Mouse (Mus musculus): Measurements from ENCODE around the gene Gm28048. TPM values are rescaled to one million over a fixed set of nuclear protein-coding genes. Genes with fewer than 3 reads are reported as not detected.

Gene Gm28048
- polyA plus RNA-seq, 1 experiment: not detected

- Histone ChIP-seq H3K4me3 (replicated peaks) (no peak overlapping the region), H3K27me3 (replicated peaks) (no peaks in the 10 kb centered on the region), H3K36me3 (replicated peaks; ENCODE audit: low read length) (no peaks in the 10 kb centered on the region), H3K4me1 (peaks cover 47% of the 10 kb centered on the region), H3K9me3 (no peaks in the 10 kb centered on the region)
- TF ChIP-seq GATA1 (IDR thresholded peaks at IDR 0.05; ENCODE audit: borderline replicate concordance, low read length) (no peak), FLI1 (IDR thresholded peaks at IDR 0.05; ENCODE audit: low read length) (no peak)
Measured at GRCm38 (mm10) chr11:22931320-22931905, 50.5 kb downstream of the Gm28048 start.

GRCm38 (mm10) chr11:22930129-22930528 lies 51.8 kb downstream of the Gm28048 start:
- H3K36me3 ChIP-seq (replicated peaks; ENCODE audit: low read length): no peaks in the 10 kb centered on the region
- TF ChIP-seq GATA1 (IDR thresholded peaks at IDR 0.05; ENCODE audit: borderline replicate concordance, low read length) (no peak), FLI1 (IDR thresholded peaks at IDR 0.05; ENCODE audit: low read length) (no peak)
- no peaks in the 10 kb centered on the region for H3K9me3 ChIP-seq
- H3K4me1 ChIP-seq: peaks cover 52% of the 10 kb centered on the region
- H3K27me3 ChIP-seq (replicated peaks): no peaks in the 10 kb centered on the region
- no peak overlapping the region for H3K4me3 ChIP-seq (replicated peaks)

GRCm38 (mm10) chr11:22928586-22929169 lies 53.2 kb downstream of the Gm28048 start:
- H3K4me3 ChIP-seq (replicated peaks): peak overlapping the region; percentile 84
- no peaks in the 10 kb centered on the region for H3K36me3 ChIP-seq (replicated peaks; ENCODE audit: low read length)
- H3K27me3 ChIP-seq (replicated peaks): no peaks in the 10 kb centered on the region
- no peaks in the 10 kb centered on the region for H3K9me3 ChIP-seq
- H3K4me1 ChIP-seq: peaks cover 53% of the 10 kb centered on the region
- no peak for TF ChIP-seq FLI1 (IDR thresholded peaks at IDR 0.05; ENCODE audit: low read length)
- no peak for TF ChIP-seq GATA1 (IDR thresholded peaks at IDR 0.05; ENCODE audit: borderline replicate concordance, low read length)

GRCm38 (mm10) chr11:22923606-22924005 lies 58.3 kb downstream of the Gm28048 start:
- Histone ChIP-seq H3K4me1 (peaks cover 14% of the 10 kb centered on the region), H3K9me3 (no peaks in the 10 kb centered on the region), H3K36me3 (replicated peaks; ENCODE audit: low read length) (no peaks in the 10 kb centered on the region), H3K4me3 (replicated peaks) (no peak overlapping the region), H3K27me3 (replicated peaks) (no peaks in the 10 kb centered on the region)
- TF ChIP-seq GATA1 (IDR thresholded peaks at IDR 0.05; ENCODE audit: borderline replicate concordance, low read length) (no peak), FLI1 (IDR thresholded peaks at IDR 0.05; ENCODE audit: low read length) (no peak)

GRCm38 (mm10) chr11:22922546-22922945 lies 59.3 kb downstream of the Gm28048 start:
- TF ChIP-seq FLI1 (IDR thresholded peaks at IDR 0.05; ENCODE audit: low read length) (no peak), GATA1 (IDR thresholded peaks at IDR 0.05; ENCODE audit: borderline replicate concordance, low read length) (no peak)
- Histone ChIP-seq H3K4me3 (replicated peaks) (no peak overlapping the region), H3K4me1 (peaks cover 10% of the 10 kb centered on the region), H3K36me3 (replicated peaks; ENCODE audit: low read length) (peaks cover under 1% of the 10 kb centered on the region), H3K9me3 (no peaks in the 10 kb centered on the region), H3K27me3 (replicated peaks) (no peaks in the 10 kb centered on the region)

GRCm38 (mm10) chr11:22919336-22919735 lies 62.6 kb downstream of the Gm28048 start:
- no peaks in the 10 kb centered on the region for H3K9me3 ChIP-seq
- H3K36me3 ChIP-seq (replicated peaks; ENCODE audit: low read length): peaks cover 2% of the 10 kb centered on the region
- no peak overlapping the region for H3K4me3 ChIP-seq (replicated peaks)
- peaks cover 7% of the 10 kb centered on the region for H3K4me1 ChIP-seq
- no peaks in the 10 kb centered on the region for H3K27me3 ChIP-seq (replicated peaks)
- TF ChIP-seq FLI1 (IDR thresholded peaks at IDR 0.05; ENCODE audit: low read length) (no peak), GATA1 (IDR thresholded peaks at IDR 0.05; ENCODE audit: borderline replicate concordance, low read length) (no peak)

GRCm38 (mm10) chr11:22917786-22918185 lies 64.1 kb downstream of the Gm28048 start:
- Histone ChIP-seq H3K9me3 (no peaks in the 10 kb centered on the region), H3K36me3 (replicated peaks; ENCODE audit: low read length) (peaks cover 2% of the 10 kb centered on the region), H3K4me1 (peaks cover 17% of the 10 kb centered on the region), H3K4me3 (replicated peaks) (no peak overlapping the region), H3K27me3 (replicated peaks) (no peaks in the 10 kb centered on the region)
- no peak for TF ChIP-seq FLI1 (IDR thresholded peaks at IDR 0.05; ENCODE audit: low read length)

- H3K9me3 ChIP-seq: no peaks in the 10 kb centered on the region
- H3K4me1 ChIP-seq: peaks cover 28% of the 10 kb centered on the region
- no peak overlapping the region for H3K4me3 ChIP-seq (replicated peaks)
- TF ChIP-seq FLI1 (IDR thresholded peaks at IDR 0.05; ENCODE audit: low read length) (no peak), GATA1 (IDR thresholded peaks at IDR 0.05; ENCODE audit: borderline replicate concordance, low read length) (no peak)
- H3K36me3 ChIP-seq (replicated peaks; ENCODE audit: low read length): peaks cover 2% of the 10 kb centered on the region
- no peaks in the 10 kb centered on the region for H3K27me3 ChIP-seq (replicated peaks)
Measured at GRCm38 (mm10) chr11:22913744-22914143, 68.1 kb downstream of the Gm28048 start.

- no peak for TF ChIP-seq GATA1 (IDR thresholded peaks at IDR 0.05; ENCODE audit: borderline replicate concordance, low read length)
- TF ChIP-seq FLI1 (IDR thresholded peaks at IDR 0.05; ENCODE audit: low read length): no peak
- Histone ChIP-seq H3K9me3 (no peaks in the 10 kb centered on the region), H3K27me3 (replicated peaks) (no peaks in the 10 kb centered on the region), H3K36me3 (replicated peaks; ENCODE audit: low read length) (no peaks in the 10 kb centered on the region), H3K4me3 (replicated peaks) (peak overlapping the region; percentile 18), H3K4me1 (peaks cover 26% of the 10 kb centered on the region)
Measured at GRCm38 (mm10) chr11:22911831-22912230, 70.1 kb downstream of the Gm28048 start.

- H3K36me3 ChIP-seq (replicated peaks; ENCODE audit: low read length): no peaks in the 10 kb centered on the region
- H3K27me3 ChIP-seq (replicated peaks): no peaks in the 10 kb centered on the region
Measured at GRCm38 (mm10) chr11:22906453-22906865, 75.4 kb downstream of the Gm28048 start.

More at GRCm38 (mm10) chr11:22906453-22906865, 75.4 kb downstream of the Gm28048 start:
- peaks cover 39% of the 10 kb centered on the region for H3K4me1 ChIP-seq
- no peaks in the 10 kb centered on the region for H3K9me3 ChIP-seq
- no peak overlapping the region for H3K4me3 ChIP-seq (replicated peaks)
- TF ChIP-seq GATA1 (IDR thresholded peaks at IDR 0.05; ENCODE audit: borderline replicate concordance, low read length) (no peak), FLI1 (IDR thresholded peaks at IDR 0.05; ENCODE audit: low read length) (no peak)
